Mouse (Mus musculus): ENCODE data around the gene Cbwd1. TPM values are rescaled to one million over a fixed set of nuclear protein-coding genes. Genes with fewer than 3 reads are reported as not detected.
"Not testable (repeated sequence)": the region's sequence is repeated elsewhere in the genome, so short reads cannot be mapped to it uniquely, and the experiment has no call there.

The Cbwd1 gene
- total RNA-seq, 2 experiments from 2014 or later, result 13.6 to 15.2 TPM

- DNase-seq, result no peak
These were observed 64.2 kb downstream of the Cbwd1 start for GRCm38 (mm10) chr19:24897006-24897895.

DNA sequence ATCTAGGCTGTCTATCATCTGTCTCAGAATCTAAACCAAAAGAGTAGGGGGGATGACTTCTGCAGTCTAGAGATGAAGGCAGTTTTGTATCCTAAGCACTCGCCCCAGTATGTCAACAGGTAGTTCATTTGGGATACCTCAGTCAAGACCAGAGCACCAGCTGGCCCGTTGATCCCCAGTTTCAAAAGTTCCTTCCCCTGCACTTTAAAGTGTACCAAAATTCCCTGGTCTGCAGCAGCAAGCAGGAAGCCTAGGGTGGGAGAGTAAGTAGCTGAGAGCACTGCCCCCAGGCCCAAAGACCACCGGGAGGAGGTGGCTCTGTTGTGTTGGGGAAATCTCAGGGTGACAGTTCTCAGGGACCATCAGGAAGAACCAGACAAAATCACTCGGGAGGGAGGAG, 64.9 kb downstream of the Cbwd1 start:
- DNase-seq, result no peak

DNA sequence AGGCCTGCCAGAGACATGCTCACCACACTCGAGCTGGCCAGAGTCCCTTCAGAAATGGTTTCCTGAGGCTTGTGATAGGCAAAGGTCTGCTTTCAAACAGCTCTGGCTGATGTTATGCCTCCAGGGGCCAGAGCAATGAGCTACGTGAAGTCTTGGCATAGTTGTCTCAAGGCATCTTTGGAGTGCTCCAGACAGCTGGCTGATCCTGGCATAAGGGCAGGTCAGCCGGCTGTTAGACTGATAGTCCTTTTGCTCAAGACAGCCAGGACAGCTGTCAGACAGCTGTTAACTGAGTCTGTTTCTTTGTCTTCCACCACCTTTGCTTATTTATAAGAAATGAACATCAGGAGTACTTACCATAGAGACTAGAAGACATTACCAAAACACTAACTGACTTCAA, 74.5 kb downstream of the Cbwd1 start:
- DNase-seq, result no peak

GRCm38 (mm10) chr19:24885504-24885903, 75.9 kb downstream of the Cbwd1 start:
- no peak for DNase-seq

- DNase-seq, result no peak
These were observed 80.2 kb downstream of the Cbwd1 start for GRCm38 (mm10) chr19:24881237-24881636.

- not testable (repeated sequence) for DNase-seq
These were observed 86.1 kb downstream of the Cbwd1 start, which contains the start of gene Gm10053 for GRCm38 (mm10) chr19:24875129-24875870. Gm10053 (plus strand) TSS chr19:24875686.

DNA sequence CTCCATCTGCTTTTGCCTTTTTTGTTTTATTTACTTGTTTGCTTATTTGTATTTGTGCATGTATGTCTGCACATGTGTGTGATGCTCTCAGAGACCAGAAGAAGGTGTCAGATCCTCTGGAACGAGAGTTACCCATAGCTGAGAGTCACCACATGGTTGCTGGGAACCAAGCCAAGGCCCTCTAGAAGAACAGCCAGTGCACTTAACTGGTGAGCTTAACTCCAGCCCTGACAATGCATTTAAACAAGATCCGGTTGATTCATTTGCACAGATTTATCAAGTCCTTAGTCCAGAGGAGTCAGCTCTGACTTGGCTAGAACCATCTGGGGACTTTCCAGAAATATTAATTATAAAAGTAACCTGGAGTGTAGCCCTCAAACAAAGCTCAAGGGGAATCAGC, 87.5 kb downstream of the Cbwd1 start:
- no peak for DNase-seq

GRCm38 (mm10) chr19:24871037-24871635, 90.3 kb downstream of the Cbwd1 start:
- DNase-seq, result no peak

Small RNAs within 50 kb of the gene (microRNA-seq; reads per million reads assigned to microRNA genes)
- gene Mir3084-1 (ENCODE audit: borderline replicate concordance in 2 of 2), result 0 reads per million in 2 experiments

Other genes with a start within 250 kb of the Cbwd1 start
- gene Pgm5, start 99.8 kb downstream of the Cbwd1 start, total RNA-seq (2021), result 10 to 100 TPM; 11.6 to 13.4 TPM
- gene Gm10053, start 85.9 kb downstream of the Cbwd1 start, total RNA-seq (2021), result 100 to 1,000 TPM; 601 to 620 TPM
- not detected for gene Foxd4, start 60.4 kb downstream of the Cbwd1 start, total RNA-seq (2021)
- 1 to 10 TPM; 2.5 to 2.6 TPM for gene Dock8, start 37.9 kb upstream of the Cbwd1 start, total RNA-seq (2021)

All from gastrocnemius, postnatal 25 days (tissue).